Mouse (Mus musculus) cerebellum, postnatal 25 days (tissue): ENCODE data around the gene Grid1.

ENCODE experiments used
- DNase-seq, 2 experiments: peaks; one replicate each; pipeline ENCODE4 v3.0.0; 2021; ENCODE audit warnings: mixed read lengths in 2 of 2

Gene Grid1

DNA sequence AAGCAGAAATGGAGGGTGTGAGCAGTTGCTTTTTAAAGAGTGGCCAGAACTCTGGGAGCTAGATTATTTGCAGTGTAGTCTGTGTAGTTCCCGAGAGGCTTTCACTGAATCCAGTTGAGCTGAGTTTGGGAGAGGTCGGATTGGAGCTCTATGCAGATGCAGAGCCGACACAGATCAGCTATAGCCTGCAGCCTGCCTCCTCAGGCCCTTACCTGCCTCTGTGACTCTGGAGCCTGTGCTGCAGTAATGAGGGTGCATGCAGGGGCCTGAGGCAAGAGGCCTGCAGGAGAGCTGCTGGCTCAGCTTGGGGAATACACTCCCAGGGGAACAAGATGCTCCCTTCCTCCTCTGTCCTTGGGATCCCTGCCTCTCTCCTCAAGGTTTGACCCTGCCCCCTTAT, 296.0 kb downstream of the Grid1 start:
- DNase-seq: no peak

GRCm38 (mm10) chr14:35120089-35120488, 300.2 kb downstream of the Grid1 start:
- DNase-seq: no peak

DNA sequence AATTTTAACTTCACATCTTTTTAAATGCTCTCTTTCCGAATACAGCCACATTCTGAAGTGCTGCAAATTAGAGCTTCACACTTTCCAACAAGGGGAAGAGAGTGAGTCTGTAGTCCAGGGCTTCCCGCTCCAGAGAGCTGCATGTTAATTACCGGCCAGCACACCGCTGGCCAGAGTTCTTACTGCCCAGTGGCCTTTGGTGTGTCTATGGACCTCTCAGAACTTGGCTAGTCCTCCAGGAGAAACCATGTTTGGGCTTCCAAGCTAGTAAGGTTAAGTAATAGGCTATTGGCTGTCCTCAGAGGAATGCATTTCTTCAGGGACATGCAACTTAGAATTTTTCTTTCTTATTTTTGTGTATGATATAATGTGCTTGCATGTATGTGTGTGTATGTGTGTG, 301.0 kb downstream of the Grid1 start:
- no peak for DNase-seq

- DNase-seq: no peak
Measured at GRCm38 (mm10) chr14:35122111-35122510, 302.2 kb downstream of the Grid1 start.

DNA sequence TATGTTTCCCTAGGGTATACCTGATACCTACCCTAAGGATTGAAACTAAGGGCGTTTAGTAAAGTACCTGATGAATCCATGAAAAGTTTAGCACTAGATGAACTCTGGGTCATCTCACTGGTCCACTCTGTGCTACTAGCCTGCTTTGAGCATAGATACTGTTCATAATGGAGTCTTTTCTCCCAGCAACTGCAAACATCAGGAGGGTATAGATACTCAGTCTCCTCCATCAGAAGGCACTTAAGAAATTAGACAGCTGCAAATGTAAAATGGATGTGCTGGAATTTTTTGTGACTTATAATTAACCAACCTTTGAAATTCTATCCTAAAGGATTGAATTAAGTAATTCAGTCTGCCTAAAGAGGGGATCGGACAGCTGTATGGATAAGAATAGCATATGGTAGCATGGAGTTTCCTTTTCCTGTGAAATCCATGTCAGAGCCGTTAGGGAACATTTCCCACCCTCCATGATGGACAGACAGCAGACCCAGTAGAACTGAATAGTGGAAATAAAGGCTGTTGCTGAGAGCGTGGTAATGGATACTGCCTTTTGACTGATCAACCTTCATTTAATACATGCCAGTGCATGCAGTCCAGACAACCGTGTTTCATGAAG, 303.5 kb downstream of the Grid1 start:
- DNase-seq: no peak

GRCm38 (mm10) chr14:35127616-35128015, 307.7 kb downstream of the Grid1 start:
- DNase-seq: no peak

GRCm38 (mm10) chr14:35135056-35135455, 315.1 kb downstream of the Grid1 start:
- DNase-seq: no peak

GRCm38 (mm10) chr14:35138069-35138468, 318.2 kb downstream of the Grid1 start:
- no peak for DNase-seq

GRCm38 (mm10) chr14:35139824-35140223, 319.9 kb downstream of the Grid1 start:
- DNase-seq: peak; percentile 22 to 29

DNA sequence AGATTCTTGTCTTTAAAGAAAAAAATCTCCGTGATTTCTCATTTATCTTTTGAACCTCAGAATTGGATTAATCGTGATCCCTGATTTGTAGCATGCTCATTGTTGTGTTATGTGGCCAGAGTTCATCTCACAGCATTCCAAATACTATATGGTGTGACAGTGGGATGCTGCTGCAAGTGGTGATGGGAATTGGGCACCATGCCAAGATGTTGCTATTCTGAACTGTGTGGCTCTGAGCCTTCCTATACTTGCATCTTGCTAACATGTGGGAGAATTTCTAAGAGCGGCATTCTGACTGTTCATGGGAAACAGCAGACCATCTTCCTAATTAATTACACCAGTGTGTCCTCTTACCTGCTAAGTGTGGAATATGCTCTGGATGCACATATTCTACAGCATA, 332.5 kb downstream of the Grid1 start:
- DNase-seq: no peak

- no peak for DNase-seq
Measured at GRCm38 (mm10) chr14:35153701-35154277, 333.9 kb downstream of the Grid1 start.

GRCm38 (mm10) chr14:35154364-35154763, 334.5 kb downstream of the Grid1 start:
- no peak for DNase-seq

GRCm38 (mm10) chr14:35157069-35157655, 337.3 kb downstream of the Grid1 start:
- DNase-seq: peak in 1 of 2 experiments; percentile 37

- DNase-seq: no peak
Measured at GRCm38 (mm10) chr14:35159296-35159695, 339.4 kb downstream of the Grid1 start.

GRCm38 (mm10) chr14:35167451-35167850, 347.5 kb downstream of the Grid1 start:
- DNase-seq: no peak

GRCm38 (mm10) chr14:35173861-35174260, 354.0 kb downstream of the Grid1 start:
- no peak for DNase-seq

DNA sequence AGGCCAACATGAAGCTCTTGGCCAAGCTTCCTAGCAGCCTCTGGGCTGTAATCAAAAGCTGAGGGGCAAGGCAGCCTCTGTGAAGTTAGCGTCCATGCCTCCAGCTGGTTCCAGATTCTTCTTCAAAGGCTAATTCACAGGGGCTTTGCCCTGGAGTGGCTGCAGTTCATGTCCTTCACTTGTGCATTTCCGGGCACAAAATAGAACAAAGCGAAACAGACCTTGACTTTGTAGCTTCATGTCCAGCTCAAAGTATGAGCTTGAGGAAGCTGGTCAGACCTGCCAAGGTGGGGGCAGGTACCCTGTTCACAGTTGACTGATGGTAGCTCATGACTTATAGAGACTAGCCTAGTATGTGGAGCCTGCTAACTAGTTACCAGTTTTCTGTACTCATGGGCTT, 356.1 kb downstream of the Grid1 start:
- no peak for DNase-seq

- DNase-seq: no peak
Measured at GRCm38 (mm10) chr14:35179076-35179475, 359.2 kb downstream of the Grid1 start.

GRCm38 (mm10) chr14:35185399-35185798, 365.5 kb downstream of the Grid1 start:
- DNase-seq: no peak

GRCm38 (mm10) chr14:35192256-35192655, 372.3 kb downstream of the Grid1 start:
- DNase-seq: no peak

- no peak for DNase-seq
Measured at GRCm38 (mm10) chr14:35197371-35197770, 377.5 kb downstream of the Grid1 start.

DNA sequence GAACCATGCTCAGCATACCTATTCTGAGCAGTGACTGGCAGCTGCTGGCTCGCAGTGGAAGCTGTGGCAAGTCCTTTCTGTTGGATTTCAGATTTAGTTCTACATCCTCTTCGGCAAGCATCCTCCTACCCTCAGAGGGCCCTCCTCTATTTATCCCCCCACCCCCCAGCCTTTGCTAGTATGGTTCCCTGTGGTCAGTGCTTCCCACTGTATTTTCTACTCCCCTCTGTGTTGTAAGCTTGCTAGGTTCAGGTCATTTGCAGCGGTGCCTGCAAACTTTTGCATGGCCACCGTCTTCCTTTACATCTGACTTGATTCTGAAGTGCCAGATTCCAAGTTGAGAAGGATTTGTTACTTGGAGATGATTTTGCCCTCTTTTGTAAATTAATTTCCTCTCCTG, 378.5 kb downstream of the Grid1 start:
- no peak for DNase-seq

- DNase-seq: no peak
Measured at GRCm38 (mm10) chr14:35198899-35199298, 379.0 kb downstream of the Grid1 start.

- DNase-seq: no peak
Measured at GRCm38 (mm10) chr14:35209444-35209843, 389.5 kb downstream of the Grid1 start.

DNA sequence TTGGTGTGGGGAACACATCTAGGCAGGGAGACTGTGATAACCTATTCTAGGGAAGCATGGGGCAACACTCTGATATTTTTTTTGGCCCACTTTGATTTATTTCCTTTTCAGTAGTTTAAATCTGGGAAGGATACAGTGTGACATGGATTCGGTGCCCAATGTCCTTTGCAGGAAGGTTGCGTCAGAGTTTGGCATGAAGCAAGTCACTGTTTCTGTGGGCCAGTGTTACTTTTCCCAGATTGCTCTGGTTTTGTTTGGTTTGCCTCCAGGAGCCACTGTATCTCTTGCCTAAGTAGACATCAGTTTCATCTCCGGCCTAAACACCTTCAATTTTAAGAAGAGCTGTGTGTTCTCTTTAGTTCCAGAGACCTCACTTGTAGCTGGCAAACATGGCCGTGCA, 399.1 kb downstream of the Grid1 start:
- DNase-seq: no peak
